Mouse (Mus musculus): ENCODE measurements around the gene Nrp1.

Gene Nrp1

DNA sequence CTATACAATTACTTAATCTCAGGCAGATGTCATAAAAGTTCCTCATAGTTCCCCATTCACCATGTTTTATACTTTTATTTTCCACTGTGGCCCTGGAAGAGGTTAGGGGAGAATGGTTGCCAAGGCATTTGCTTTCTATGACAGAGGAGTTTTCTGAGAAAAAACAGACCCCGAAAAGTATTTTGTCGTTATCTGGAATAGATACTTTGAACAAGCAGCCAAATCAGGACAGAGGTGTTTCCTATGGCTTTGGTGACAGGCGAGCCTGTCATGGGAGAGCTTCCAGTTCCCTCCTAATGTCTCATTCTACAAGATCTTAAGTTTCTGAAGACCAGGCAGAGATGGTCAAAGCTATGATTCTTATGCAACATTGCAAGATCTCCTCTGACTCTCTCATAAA is 13.4 kb downstream of the Nrp1 start:
- DNase-seq: no peak

DNA sequence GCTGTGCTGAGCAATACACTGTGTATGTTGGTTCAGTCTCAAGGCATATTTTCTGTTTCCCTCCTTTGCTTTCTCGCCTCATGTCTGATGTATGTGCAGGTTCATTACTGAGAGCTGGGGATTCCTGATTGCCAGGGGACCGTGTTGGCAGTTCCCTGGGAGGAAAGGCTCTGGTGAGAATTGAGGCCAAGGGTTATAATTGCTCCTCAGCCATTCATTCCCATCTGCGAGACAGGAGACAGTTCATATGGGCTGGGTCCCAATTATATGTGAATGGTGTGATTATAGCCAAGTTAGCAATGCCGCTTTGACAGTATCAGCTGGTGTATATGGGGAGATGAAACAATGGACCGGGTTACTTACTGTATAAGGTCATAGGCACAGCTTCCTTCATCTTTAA is 14.3 kb downstream of the Nrp1 start:
- no peak for DNase-seq

DNA sequence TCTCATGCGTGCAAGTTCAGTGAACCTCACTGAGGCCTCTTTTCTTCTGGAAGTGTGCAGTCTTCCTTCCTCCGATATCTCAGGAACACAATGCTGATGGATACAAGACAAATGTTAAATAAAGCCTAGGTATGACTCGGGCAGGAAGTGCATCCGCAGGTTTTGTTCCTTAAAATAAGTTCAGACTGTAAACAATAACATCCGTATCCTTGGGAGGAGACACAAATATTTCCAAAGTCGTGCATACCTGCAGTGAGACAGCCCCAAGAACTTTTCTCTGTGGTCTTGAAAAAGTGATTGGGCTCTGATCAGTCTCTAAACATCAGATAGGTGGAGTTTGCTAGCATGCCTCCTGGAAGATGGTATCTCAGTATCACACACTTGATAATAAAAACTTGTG is 15.0 kb downstream of the Nrp1 start:
- DNase-seq: no peak

DNA sequence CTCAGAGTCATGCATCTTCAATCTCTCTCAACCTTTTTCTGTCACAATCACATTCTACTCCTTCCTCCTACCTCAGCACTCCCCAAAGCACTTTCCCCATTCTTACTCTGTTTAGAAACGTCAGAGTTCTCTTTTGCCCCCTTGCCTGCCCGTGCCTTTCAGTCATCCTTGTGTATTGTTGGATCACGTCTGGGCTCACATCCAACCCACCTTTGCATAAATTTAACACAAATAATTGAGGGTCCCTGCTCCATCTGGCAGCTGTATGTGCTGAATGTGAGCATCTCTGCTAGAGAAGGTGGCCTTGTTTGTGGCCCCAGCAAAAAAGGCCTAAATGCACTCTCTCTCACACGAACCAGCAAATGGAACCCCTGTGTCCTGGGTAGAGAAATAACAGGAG is 16.9 kb downstream of the Nrp1 start:
- no peak for DNase-seq

DNA sequence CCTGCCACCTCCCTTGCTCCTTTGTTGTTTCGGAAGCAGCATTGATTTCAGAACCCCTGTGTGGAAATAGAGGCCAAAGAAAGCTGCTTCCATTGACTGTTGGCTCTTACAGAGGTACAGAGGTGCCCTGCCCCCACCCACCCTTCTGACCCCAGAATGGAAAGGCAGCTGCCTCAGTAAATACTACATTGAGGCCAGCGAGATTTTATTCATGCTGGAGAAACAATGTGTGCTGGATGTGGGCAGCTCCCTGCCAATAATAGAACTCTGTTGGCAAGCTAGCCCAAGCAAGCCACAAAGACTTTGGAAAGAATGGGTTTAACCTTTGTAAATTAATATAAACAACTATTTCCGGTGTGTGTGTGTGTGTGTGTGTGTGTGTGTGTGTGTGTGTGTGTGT is 24.8 kb downstream of the Nrp1 start:
- DNase-seq: no peak

DNA sequence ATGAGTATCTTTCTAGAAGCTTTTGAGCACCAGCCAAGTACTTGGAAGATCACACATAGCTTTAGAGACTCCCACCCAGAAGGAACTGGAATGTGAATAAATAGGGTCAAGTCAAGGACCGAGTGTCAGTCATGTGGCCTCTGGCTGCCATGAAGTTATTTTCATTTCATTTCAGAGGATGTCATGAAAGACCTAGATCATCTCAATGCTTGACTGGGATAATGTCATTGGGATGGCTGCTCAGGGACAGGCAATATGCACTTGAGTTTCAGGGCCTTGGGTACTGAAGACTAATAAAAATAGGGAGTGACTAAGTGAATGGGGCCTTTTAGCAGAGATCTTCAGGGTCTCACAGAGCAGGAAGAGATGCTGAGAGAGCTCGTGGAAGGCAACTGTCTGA is 26.0 kb downstream of the Nrp1 start:
- DNase-seq: no peak

- no peak for DNase-seq
Observed at GRCm38 (mm10) chr8:128384921-128385332, 26.5 kb downstream of the Nrp1 start.

DNA sequence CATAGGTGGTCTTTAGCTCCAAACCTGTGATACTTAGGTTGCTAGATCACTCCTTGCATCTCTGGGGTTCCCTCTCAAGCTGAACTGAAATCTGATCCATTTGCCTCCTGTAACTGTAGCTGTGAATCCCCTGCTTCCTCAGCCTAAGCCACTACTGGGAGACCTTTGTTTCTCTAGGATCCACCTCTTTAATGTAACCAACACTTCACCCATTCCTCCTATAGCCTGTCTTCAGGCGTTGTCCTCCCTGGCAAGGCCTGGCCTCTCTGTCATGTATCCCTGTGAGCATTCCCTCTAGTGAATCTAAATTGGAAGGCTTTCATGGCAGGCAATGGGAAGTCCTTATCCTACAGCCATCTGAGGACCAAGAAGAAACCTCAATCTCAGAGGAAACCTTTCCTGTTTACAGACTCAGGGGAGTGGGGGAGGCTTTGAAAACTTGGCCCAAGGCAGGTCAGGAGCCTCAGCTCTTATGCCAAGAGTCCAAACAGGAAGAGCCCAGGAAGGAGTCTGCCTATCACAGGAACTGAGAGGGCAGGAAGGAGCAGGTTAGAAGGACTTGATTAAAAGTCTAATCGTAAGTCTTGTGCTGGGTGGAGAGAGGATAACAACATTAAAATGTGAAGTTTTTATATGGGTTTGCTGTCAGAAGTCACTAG is 28.7 kb downstream of the Nrp1 start:
- DNase-seq: no peak

- DNase-seq: no peak
Observed at GRCm38 (mm10) chr8:128390759-128391158, 32.4 kb downstream of the Nrp1 start.

DNA sequence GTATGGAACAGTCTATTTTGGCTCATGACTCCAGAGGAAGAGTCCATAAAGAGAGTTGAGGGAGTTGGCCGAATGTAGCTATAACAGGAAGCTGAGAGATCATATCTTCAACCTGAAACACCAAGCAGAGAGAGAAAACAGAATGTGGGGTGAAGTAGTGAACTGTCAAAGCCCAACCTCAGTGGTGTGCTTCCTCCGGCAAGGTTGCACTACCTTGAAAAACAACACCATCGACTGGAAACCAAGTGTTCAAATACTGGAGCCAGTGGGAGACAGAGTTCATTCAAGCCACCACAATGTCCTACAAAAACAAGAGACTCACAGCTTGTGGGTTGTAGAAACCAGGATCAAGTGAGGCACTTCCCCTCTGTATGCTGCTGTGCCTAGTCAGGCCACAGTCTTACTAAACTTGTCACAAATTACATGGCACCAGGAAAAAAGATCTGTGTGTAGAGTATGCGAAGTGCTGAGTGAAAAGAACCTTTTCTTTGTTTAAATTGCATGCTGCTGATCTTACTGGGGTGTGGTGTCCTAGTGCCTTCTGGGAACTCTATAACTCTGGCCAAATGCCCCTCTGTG is 32.9 kb downstream of the Nrp1 start:
- no peak for DNase-seq

GRCm38 (mm10) chr8:128394671-128395193 is 36.3 kb downstream of the Nrp1 start:
- no peak for DNase-seq

DNA sequence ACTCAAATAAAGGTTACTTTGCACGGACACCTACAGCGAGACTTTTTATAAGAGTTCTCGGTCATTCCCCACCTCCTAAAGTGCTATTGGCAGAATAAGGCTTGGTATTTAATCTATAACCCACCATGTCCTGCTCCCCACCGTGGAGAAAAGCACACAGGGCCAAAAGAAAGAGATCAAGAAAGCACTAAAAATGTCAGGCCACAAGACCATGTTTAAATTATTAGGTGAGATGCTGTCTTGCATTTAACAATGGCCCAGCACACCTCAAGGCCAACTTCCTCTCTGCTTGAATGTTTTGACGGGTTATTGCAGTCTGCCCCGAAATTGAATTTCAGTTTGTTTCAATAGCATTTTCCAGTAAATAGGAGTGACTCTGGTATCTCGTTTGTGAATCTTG is 38.6 kb downstream of the Nrp1 start:
- no peak for DNase-seq

DNA sequence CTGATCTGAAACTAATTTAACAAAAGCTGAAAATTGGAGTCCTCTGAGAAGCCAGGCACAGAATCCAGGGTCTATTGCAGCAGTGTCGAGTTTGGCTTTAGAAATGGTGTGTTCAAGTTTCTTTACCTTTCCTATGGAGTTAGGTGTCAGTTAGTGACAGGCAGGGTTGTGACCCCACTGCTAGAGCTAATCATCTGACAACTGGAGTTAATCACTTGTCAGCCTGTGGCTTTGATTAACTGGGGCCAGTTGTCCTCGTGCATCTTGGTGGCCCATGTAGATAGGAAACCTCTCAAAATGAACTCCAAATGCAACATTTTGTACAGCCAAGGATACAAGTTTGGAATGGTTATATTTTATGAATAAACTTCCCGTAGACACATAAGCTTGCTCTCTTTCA is 39.0 kb downstream of the Nrp1 start:
- DNase-seq: no peak

DNA sequence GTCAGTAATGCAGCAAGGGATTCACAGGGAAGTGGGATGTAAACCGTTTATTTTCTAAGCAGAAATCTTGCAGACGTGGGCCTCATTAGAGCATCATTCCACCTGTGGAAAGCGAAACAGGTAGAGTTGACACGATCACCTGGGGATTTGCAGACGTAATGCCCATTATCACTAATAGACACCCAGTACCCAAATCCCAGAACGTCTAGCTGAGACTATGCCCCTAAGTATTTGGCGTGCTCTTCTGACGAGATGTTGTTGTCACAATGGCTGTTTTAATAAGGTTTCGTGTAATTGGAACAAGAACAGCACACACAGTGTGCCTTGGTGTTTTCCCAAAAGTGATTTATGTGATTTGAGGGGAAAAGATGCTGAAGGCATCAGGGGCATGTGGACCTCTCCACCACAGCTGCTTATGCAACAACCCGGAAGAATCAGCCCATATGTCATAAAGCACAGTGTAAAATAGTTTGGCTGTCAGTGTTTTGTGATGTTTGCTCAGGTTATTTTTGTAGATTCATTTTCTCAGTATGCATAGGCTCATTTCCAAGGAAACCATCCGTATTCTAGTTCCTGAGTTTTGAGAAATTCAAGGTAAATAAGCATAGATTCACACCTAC is 40.2 kb downstream of the Nrp1 start:
- DNase-seq: no peak

GRCm38 (mm10) chr8:128400286-128400685 is 41.9 kb downstream of the Nrp1 start:
- DNase-seq: no peak

GRCm38 (mm10) chr8:128404876-128405275 is 46.5 kb downstream of the Nrp1 start:
- no peak for DNase-seq

DNA sequence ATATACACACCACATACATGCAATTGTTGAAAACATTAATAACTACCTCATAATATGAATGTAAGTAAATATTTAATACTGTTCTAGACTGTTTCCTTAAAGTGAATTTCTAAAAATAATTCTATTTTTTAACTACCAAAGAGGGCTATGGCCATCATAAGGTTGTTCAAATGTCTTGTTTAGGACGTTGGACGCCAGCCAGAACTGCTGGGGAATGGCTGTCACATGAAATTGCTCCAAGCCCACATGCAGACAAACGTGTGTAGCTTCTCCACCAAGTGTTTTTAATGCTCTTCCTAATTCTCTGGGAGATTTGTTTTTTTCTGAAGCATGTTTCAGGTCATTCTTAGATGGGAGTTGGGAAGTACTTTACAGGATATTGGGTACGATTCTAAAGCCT is 55.0 kb downstream of the Nrp1 start:
- DNase-seq: no peak

GRCm38 (mm10) chr8:128415730-128416684 is 57.6 kb downstream of the Nrp1 start:
- DNase-seq: no peak

- no peak for DNase-seq
Observed at GRCm38 (mm10) chr8:128416896-128417295, 58.5 kb downstream of the Nrp1 start.

- no peak for DNase-seq
Observed at GRCm38 (mm10) chr8:128417956-128418796, 59.8 kb downstream of the Nrp1 start.

GRCm38 (mm10) chr8:128419984-128420383 is 61.6 kb downstream of the Nrp1 start:
- no peak for DNase-seq

DNA sequence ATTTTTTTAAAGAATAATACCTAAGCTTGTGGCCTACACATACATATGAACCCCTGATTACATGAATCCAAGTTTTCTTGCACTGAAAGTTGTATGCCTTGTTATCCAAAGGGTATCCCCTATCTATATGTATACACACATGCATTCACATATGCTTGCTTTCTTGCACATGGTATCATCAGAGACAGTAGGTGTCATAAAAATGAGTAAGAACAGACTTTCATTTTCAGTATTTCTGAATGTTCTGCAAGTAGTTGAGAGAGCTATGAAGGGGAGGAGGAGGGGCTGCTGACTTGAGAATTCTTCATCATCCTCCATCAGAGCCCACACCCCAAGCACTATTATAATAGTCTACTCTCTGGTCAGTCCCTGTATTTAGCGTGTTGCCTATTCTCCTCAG is 62.0 kb downstream of the Nrp1 start:
- DNase-seq: no peak

Data from thymus, adult 18-20 months (tissue).